Mouse (Mus musculus) MEL (cell line): ENCODE results near the gene Gpc3.

Experiments
- CTCF ChIP-seq, 3 experiments: IDR thresholded peaks in 2 of 3; conservative IDR thresholded peaks in 1 of 3; 2 replicates each; pipeline ENCODE4 v1.5.1; 2011 to 2012; ENCODE audit warnings: low read length in 3 of 3, low read depth in 2 of 3, mild to moderate bottlenecking in 2 of 3, improper control_type of control experiment in 1 of 3, inconsistent platforms in 1 of 3, mixed read lengths in 1 of 3, moderate library complexity in 1 of 3; ENCODE audit not compliant: control insufficient read depth in 1 of 3, insufficient read depth in 1 of 3, poor library complexity in 1 of 3, severe bottlenecking in 1 of 3
- HCFC1 ChIP-seq: IDR thresholded peaks from 2 replicates; pipeline ENCODE4 v1.6.1; 2012; ENCODE audit warnings: low read depth, mild to moderate bottlenecking, inconsistent platforms, low read length, improper control_type of control experiment, moderate library complexity
- MAFK ChIP-seq: IDR thresholded peaks from 2 replicates; pipeline ENCODE4 v1.6.1; 2011; ENCODE audit warnings: low read depth, mild to moderate bottlenecking, low read length, improper control_type of control experiment, borderline replicate concordance
- NRF1 ChIP-seq: IDR thresholded peaks from 2 replicates; pipeline ENCODE4 v1.6.1; 2014; ENCODE audit warnings: low read depth, mild to moderate bottlenecking, inconsistent platforms, low read length, improper control_type of control experiment, moderate library complexity; ENCODE audit not compliant: poor library complexity, insufficient read depth, severe bottlenecking
- POLR2A ChIP-seq, 2 experiments: IDR thresholded peaks; 2 replicates each; pipeline ENCODE4 v1.6.1; 2011 to 2012; ENCODE audit warnings: low read length in 2 of 2, mild to moderate bottlenecking in 2 of 2, control low read depth in 1 of 2, improper control_type of control experiment in 1 of 2, low read depth in 1 of 2, moderate library complexity in 1 of 2; ENCODE audit not compliant: control insufficient read depth in 1 of 2, insufficient read depth in 1 of 2, poor library complexity in 1 of 2
- POLR2AphosphoS5 ChIP-seq: IDR thresholded peaks from 2 replicates; pipeline ENCODE4 v1.6.1; 2012; ENCODE audit warnings: low read depth, borderline replicate concordance, mild to moderate bottlenecking, inconsistent platforms, low read length, moderate library complexity, mixed read lengths
- SMC3 ChIP-seq: IDR thresholded peaks from 2 replicates; pipeline ENCODE4 v1.6.1; 2011; ENCODE audit warnings: low read depth, low read length, improper control_type of control experiment
- TBP ChIP-seq: IDR thresholded peaks from 2 replicates; pipeline ENCODE4 v1.8.0; 2011; ENCODE audit warnings: low read depth, low read length, improper control_type of control experiment
- UBTF ChIP-seq: IDR thresholded peaks from 2 replicates; pipeline ENCODE4 v1.6.1; 2012; ENCODE audit warnings: low read depth, mild to moderate bottlenecking, inconsistent platforms, low read length, improper control_type of control experiment, moderate library complexity, borderline replicate concordance; ENCODE audit not compliant: insufficient read depth
- ZKSCAN1 ChIP-seq: IDR thresholded peaks from 2 replicates; pipeline ENCODE4 v1.6.1; 2012; ENCODE audit warnings: low read depth, mild to moderate bottlenecking, inconsistent platforms, low read length, improper control_type of control experiment, moderate library complexity

- TF ChIP-seq POLR2A (IDR thresholded peaks at IDR 0.05; ENCODE audit: control insufficient read depth in 1 of 2, insufficient read depth in 1 of 2, low read depth in 1 of 2, low read length in 2 of 2, poor library complexity in 1 of 2): no peak
- no peak for TF ChIP-seq CTCF (IDR thresholded peaks at IDR 0.05 in 2 of 3, conservative IDR thresholded peaks at IDR 0.05 in 1 of 3; ENCODE audit: control insufficient read depth in 1 of 3, insufficient read depth in 1 of 3, low read depth in 2 of 3, low read length in 3 of 3, poor library complexity in 1 of 3, severe bottlenecking in 1 of 3)
- TF ChIP-seq TBP: no peak
- no peak for TF ChIP-seq POLR2AphosphoS5
- TF ChIP-seq ZKSCAN1: no peak
- no peak for TF ChIP-seq MAFK
- no peak for TF ChIP-seq HCFC1
- no peak for TF ChIP-seq UBTF
- TF ChIP-seq SMC3: no peak
- no peak for TF ChIP-seq NRF1
Observed at GRCm38 (mm10) chrX:52362241-52363011, 251.3 kb downstream of the Gpc3 start.
